Mouse (Mus musculus) heart, adult 2 months (tissue): ENCODE data around the gene Phgdh. TPM values are rescaled to one million over a fixed set of nuclear protein-coding genes. Genes with fewer than 3 reads are reported as not detected.
"Not testable (repeated sequence)": the region's sequence is repeated elsewhere in the genome, so short reads cannot be mapped to it uniquely, and the experiment has no call there.

ENCODE experiments used
- DNase-seq, 2 experiments: peaks; one replicate each; pipeline ENCODE4 v3.0.0; 2021
- H3K27ac ChIP-seq: fragments of 200-600 bp; 2 replicates; pipeline ENCODE4 v1.8.1; 2022
- H3K27me3 ChIP-seq: fragments of 200-500 bp; 2 replicates; pipeline ENCODE4 v1.6.1; 2012; ENCODE audit warnings: mild to moderate bottlenecking, low read length, inconsistent platforms, mixed read lengths; ENCODE audit not compliant: control insufficient read depth, insufficient read depth
- H3K36me3 ChIP-seq: fragments of 200-500 bp; 2 replicates; pipeline ENCODE4 v1.6.1; 2012; ENCODE audit warnings: low read length, inconsistent platforms; ENCODE audit not compliant: control insufficient read depth, insufficient read depth
- H3K4me1 ChIP-seq: fragments of 200-500 bp; 2 replicates; pipeline ENCODE4 v1.6.1; 2011; ENCODE audit warnings: low read length; ENCODE audit not compliant: control insufficient read depth, insufficient read depth
- H3K4me3 ChIP-seq: fragments of 200-600 bp; 2 replicates; pipeline ENCODE4 v1.8.1; 2022
- H3K79me2 ChIP-seq: fragments of 200-500 bp; replicated peaks from 2 replicates; pipeline ENCODE4 v1.6.1; 2012; ENCODE audit warnings: mild to moderate bottlenecking, inconsistent platforms, low read length, moderate library complexity, mixed read lengths; ENCODE audit not compliant: control insufficient read depth, insufficient read depth
- H3K9ac ChIP-seq: fragments of 200-500 bp; 2 replicates; pipeline ENCODE4 v1.6.1; 2012; ENCODE audit warnings: low read depth, mild to moderate bottlenecking, control low read depth, inconsistent platforms, low read length, mixed read lengths
- CTCF ChIP-seq: fragments of 200-600 bp; IDR thresholded peaks from 2 replicates; pipeline ENCODE4 v1.8.1; 2022; ENCODE audit warnings: antibody characterized with exemption, mild to moderate bottlenecking, moderate library complexity
- EP300 ChIP-seq: fragments of 200-500 bp; IDR thresholded peaks from 2 replicates; pipeline ENCODE4 v1.6.1; 2011; ENCODE audit warnings: low read depth, low read length, control low read depth; ENCODE audit not compliant: insufficient read depth
- POLR2A ChIP-seq: fragments of 200-500 bp; IDR thresholded peaks from 2 replicates; pipeline ENCODE4 v1.6.1; 2011; ENCODE audit warnings: mild to moderate bottlenecking, low read depth, low read length, control low read depth; ENCODE audit not compliant: insufficient read depth
- WGBS: fragments of 180-500 bp; shearing (Covaris S2); methylation state at CpG from one replicate; pipeline ENCODE4 v1.1.7; 2018; 5-methylcytosine and 5-hydroxymethylcytosine counted together
- intact Hi-C: fragments of 180-260 bp; cut with DNase I; formaldehyde crosslinking; loops from one replicate; pipeline ENCODE4 v1.15.1; 2025
- long read RNA-seq: library from polyadenylated mRNA; stranded (forward); transcript quantifications from one replicate; pipeline ENCODE4 v2.0.0, GENCODE M21; 2021
- polyA plus RNA-seq: library from polyadenylated mRNA; depleted of rRNA; stranded (reverse); fragments of >200 nt; gene quantifications from 2 replicates; pipeline ENCODE4 v1.2.3, GENCODE M21; 2012; rRNA removed
- total RNA-seq, 2 experiments: library from RNA; stranded (reverse); gene quantifications; 2 replicates each; pipeline ENCODE4 v1.2.3; 2021

The Phgdh gene
- total RNA-seq (1 to 10 TPM; 1.5 to 1.8 TPM), polyA plus RNA-seq (3.7 and 4.5 TPM in 2 replicates)
- long read RNA-seq, partial matches to known transcripts: 0 of 2 reads
- long read RNA-seq, other reads (novel, unspliced or antisense): 0 of 2 reads

DNA sequence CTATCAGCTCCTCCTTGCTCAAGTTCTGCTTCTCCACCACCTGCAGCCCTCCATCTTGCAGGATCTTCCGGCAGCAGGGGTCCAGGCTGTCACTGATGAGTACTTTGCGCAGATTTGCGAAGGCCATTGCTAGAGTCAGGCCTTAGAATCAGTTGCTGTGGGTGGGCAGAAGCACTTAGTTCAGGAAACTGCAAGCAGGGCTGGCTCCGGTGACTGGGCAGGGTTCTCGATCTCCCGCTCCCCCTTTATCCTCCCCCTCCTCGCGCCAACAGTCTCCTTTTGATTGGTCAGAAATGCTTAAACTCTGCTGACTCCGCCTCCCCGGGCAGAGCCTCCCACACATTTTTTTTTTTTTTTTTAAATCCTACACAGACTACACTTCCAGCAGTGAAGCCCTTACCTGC lies at the start of gene Phgdh:
Phgdh (minus strand) TSS at position 285 of the 404 bp plus-strand sequence.
- H3K36me3 ChIP-seq, H3K27ac ChIP-seq, H3K79me2 ChIP-seq, intact Hi-C loops, H3K27me3 ChIP-seq, H3K9ac ChIP-seq, H3K4me1 ChIP-seq: not testable (repeated sequence)
- DNase-seq: peak; percentile 56 to 72
- peak within 1 kb of the TSS; percentile 52 for H3K4me3 ChIP-seq
- 4% methylated on average over 10 of the region's 10 CpGs for WGBS

DNA sequence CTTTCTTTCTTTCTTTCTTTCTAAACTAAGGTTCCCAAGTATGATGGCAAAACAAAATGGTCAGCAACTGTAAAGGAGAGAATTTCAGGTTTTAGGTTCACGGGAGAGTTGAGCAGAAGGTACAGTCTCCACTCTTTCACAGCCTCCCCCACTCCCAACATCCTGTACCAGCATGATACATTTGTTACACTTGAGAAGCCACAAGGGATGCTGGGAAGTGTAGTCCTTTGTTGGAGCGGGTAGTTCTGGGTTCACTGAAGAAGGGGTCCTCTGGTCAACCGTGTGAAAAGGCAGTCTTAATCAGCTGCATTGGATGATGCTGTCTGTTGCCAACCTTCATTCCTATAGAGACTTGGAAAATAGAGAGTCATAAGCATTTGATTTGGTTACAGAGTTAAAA lies 49.5 kb upstream of the Phgdh start:
- WGBS: 56% methylated on average over 3 of the region's 3 CpGs
- peaks cover 4% of the 10 kb centered on the region for H3K4me1 ChIP-seq
- intact Hi-C loops: no loop called here
- no peak overlapping the region for H3K9ac ChIP-seq
- H3K4me3 ChIP-seq: no peak overlapping the region
- DNase-seq: no peak
- H3K36me3 ChIP-seq: no peaks in the 10 kb centered on the region
- H3K79me2 ChIP-seq: peaks cover 2% of the 10 kb centered on the region; the same call in 1 of the 2 replicates
- H3K27ac ChIP-seq: no peak overlapping the region
- TF ChIP-seq EP300 (no peak), POLR2A (no peak), CTCF (no peak)
- H3K27me3 ChIP-seq: no peaks in the 10 kb centered on the region

DNA sequence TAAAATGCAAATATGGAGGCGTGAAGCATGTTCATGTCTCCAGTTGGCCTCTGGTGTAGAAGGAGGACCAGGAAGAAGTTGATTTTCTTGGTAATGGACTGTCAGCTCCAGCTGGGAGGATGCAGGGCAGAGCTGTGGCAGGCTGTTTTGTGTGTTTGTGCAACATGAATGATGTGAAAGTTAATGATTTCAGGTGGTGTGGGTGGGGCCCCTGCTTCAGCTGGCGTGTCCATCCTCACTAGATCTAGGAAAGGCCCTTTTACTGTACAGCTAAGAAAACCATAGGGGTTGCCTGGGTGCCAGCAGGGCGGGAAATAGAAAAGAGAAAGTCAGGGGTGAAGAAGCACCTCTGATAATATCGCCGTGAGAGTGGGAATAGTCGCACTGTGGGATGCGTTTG lies 48.0 kb upstream of the Phgdh start:
- 82% methylated on average over 7 of the region's 7 CpGs for WGBS
- H3K9ac ChIP-seq: no peak overlapping the region
- H3K27me3 ChIP-seq: no peaks in the 10 kb centered on the region
- intact Hi-C loops: no loop called here
- no peaks in the 10 kb centered on the region for H3K36me3 ChIP-seq
- H3K4me3 ChIP-seq: no peak overlapping the region
- no peak overlapping the region for H3K27ac ChIP-seq
- TF ChIP-seq EP300 (no peak), POLR2A (no peak), CTCF (no peak)
- no peak for DNase-seq
- peaks cover 6% of the 10 kb centered on the region for H3K4me1 ChIP-seq
- peaks cover 2% of the 10 kb centered on the region; the same call in 1 of the 2 replicates for H3K79me2 ChIP-seq

DNA sequence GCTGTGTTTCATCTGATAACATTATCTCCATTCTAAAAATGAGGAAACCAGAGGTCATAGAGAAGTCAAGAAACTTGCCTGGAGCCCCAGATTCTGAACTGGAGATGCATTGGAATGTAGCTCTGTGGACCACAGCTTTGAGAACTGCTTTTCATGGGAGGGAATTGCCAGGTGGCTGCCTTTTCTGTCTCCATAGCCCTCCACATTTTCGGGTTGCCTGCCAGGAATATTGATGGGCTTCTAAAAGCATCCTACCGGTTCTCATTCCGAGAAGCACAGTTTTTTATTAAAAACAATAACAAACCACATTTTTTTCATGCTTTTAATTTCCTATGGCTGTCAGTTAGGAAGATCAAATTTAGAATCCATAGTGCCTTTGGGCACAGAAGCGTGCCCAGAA lies 47.3 kb upstream of the Phgdh start:
- no peaks in the 10 kb centered on the region for H3K27me3 ChIP-seq
- intact Hi-C loops: no loop called here
- WGBS: 50% methylated on average over 4 of the region's 4 CpGs
- no peak overlapping the region for H3K4me3 ChIP-seq
- H3K27ac ChIP-seq: no peak overlapping the region
- no peaks in the 10 kb centered on the region for H3K36me3 ChIP-seq
- H3K9ac ChIP-seq: no peak overlapping the region
- H3K79me2 ChIP-seq: peaks cover 2% of the 10 kb centered on the region; the same call in 1 of the 2 replicates
- no peak for DNase-seq
- H3K4me1 ChIP-seq: peaks cover 6% of the 10 kb centered on the region
- TF ChIP-seq EP300: no peak
- TF ChIP-seq CTCF: no peak
- no peak for TF ChIP-seq POLR2A

DNA sequence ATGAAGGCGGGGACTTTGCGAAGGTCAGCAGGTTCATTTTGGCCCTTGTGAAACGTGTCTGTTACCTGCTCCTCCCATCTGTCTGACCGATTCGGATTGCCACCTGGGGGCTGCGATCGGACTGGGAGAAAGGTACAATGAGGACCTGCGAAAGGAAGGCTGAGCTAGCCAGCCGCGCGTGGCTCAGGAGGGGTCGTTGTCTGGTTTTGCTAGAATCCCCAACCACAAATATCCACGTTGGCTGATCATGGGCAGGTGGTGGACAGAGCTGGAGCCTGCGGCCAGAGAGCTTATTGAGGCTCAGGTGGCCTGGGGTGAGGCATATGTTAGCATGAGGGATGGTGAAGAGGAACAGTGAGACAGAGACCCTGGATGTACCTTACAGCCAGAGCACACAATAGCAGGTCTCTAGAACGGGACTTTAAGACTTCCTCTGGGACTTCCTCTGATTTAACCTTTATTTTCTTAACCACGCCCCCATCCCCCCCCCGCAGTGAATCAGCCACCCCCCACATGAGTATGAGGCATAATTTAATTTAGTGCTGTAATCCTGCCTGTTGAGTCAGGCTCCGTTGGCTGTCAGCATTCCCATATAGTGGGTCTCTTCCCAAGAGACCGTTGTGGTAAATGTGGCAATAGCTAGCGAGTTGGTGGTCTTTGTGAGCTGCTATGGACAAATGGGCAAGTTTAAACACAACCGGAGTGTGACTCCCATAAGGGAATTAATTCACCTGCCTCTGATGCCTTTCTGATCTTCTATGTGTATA lies 43.4 kb upstream of the Phgdh start:
- Histone ChIP-seq H3K4me3 (peak overlapping the region; percentile 96), H3K36me3 (no peaks in the 10 kb centered on the region), H3K79me2 (no peaks in the 10 kb centered on the region), H3K27ac (peak overlapping the region; percentile 87), H3K4me1 (peaks cover 6% of the 10 kb centered on the region), H3K27me3 (no peaks in the 10 kb centered on the region), H3K9ac (peak overlapping the region; percentile 78)
- TF ChIP-seq POLR2A (no peak), CTCF (no peak), EP300 (no peak)
- intact Hi-C loops: loop anchor here (2.0 kb wide), 1 partner anchor 34 kb away; no protein-coding TSS in a partner anchor
- DNase-seq: no peak
- 8% methylated on average over 21 of the region's 21 CpGs for WGBS

GRCm38 (mm10) chr3:98382246-98382939 lies 42.6 kb upstream of the Phgdh start, which contains the start of gene Zfp697:
TSS of gene Zfp697 (plus strand) at chr3:98382461.
- Histone ChIP-seq H3K4me3 (peak within 1 kb of the TSS; percentile 96), H3K79me2 (no peaks in the 10 kb centered on the region), H3K27me3 (no peaks in the 10 kb centered on the region), H3K36me3 (no peaks in the 10 kb centered on the region), H3K27ac (peak within 1 kb of the TSS; percentile 87), H3K4me1 (peaks cover 6% of the 10 kb centered on the region), H3K9ac (peak within 1 kb of the TSS; percentile 78)
- TF ChIP-seq EP300 (0 out of 2 replicates have a peak, but pooled peaks have one; percentile 33), CTCF (peak; percentile 26), POLR2A (peak; percentile 75)
- intact Hi-C loops: loop anchor here (2.0 kb wide), 1 partner anchor 34 kb away; no protein-coding TSS in a partner anchor
- DNase-seq: peak; percentile 83 to 86
- under 1% methylated on average over 42 of the region's 42 CpGs for WGBS
